Mouse (Mus musculus) induced T-regulatory cell, adult 2 months (primary cell): Measurements from ENCODE around the gene Trim37.
A peak's percentile ranks its signal among the peaks of the same experiment; 100 is the strongest.

ENCODE experiments used
- DNase-seq: peaks from one replicate; pipeline ENCODE4 v3.0.0-alpha.2; 2012; ENCODE audit warnings: low read depth

The Trim37 gene

GRCm38 (mm10) chr11:87126824-87127816, at the start of gene Trim37:
TSS of gene Trim37 (plus strand) at chr11:87127077.
- peak; percentile 96 for DNase-seq

- no peak for DNase-seq
Observed at GRCm38 (mm10) chr11:87083712-87084111, 43.2 kb upstream of the Trim37 start.

GRCm38 (mm10) chr11:87085461-87085860, 41.4 kb upstream of the Trim37 start:
- DNase-seq = no peak

GRCm38 (mm10) chr11:87086290-87086984, 40.4 kb upstream of the Trim37 start, which contains the start of gene Smg8:
TSS of gene Smg8 (minus strand) at chr11:87086774.
- DNase-seq = peak; percentile 91

GRCm38 (mm10) chr11:87087142-87087541, 39.7 kb upstream of the Trim37 start:
- DNase-seq = no peak

GRCm38 (mm10) chr11:87108409-87108754, 18.5 kb upstream of the Trim37 start, which contains the start of gene Prr11:
TSS of gene Prr11 (minus strand) at chr11:87108708.
- no peak for DNase-seq

GRCm38 (mm10) chr11:87108755-87109518, 17.9 kb upstream of the Trim37 start, which contains the start of gene Ska2:
TSS of gene Ska2 (plus strand) at chr11:87109234.
- peak; percentile 99 for DNase-seq

- no peak for DNase-seq
Observed at GRCm38 (mm10) chr11:87109519-87110171, 17.2 kb upstream of the Trim37 start.

- no peak for DNase-seq
Observed at GRCm38 (mm10) chr11:87110172-87110909, 16.5 kb upstream of the Trim37 start.

GRCm38 (mm10) chr11:87121864-87122263, 5.0 kb upstream of the Trim37 start:
- DNase-seq = no peak

- DNase-seq = no peak
Observed at GRCm38 (mm10) chr11:87125562-87125961, 1.3 kb upstream of the Trim37 start.

GRCm38 (mm10) chr11:87126281-87126823, 525 bp upstream of the Trim37 start:
- DNase-seq = no peak

- no peak for DNase-seq
Observed at GRCm38 (mm10) chr11:87136233-87136632, 9.4 kb downstream of the Trim37 start.

- DNase-seq = no peak
Observed at GRCm38 (mm10) chr11:87158012-87158411, 31.1 kb downstream of the Trim37 start.

- no peak for DNase-seq
Observed at GRCm38 (mm10) chr11:87162687-87163086, 35.8 kb downstream of the Trim37 start.

GRCm38 (mm10) chr11:87163751-87164150, 36.9 kb downstream of the Trim37 start:
- DNase-seq = no peak

- DNase-seq = no peak
Observed at GRCm38 (mm10) chr11:87173625-87174024, 46.7 kb downstream of the Trim37 start.

- no peak for DNase-seq
Observed at GRCm38 (mm10) chr11:87175031-87175430, 48.2 kb downstream of the Trim37 start.

GRCm38 (mm10) chr11:87212313-87212712, 85.4 kb downstream of the Trim37 start:
- no peak for DNase-seq

- no peak for DNase-seq
Observed at GRCm38 (mm10) chr11:87222686-87223085, 95.8 kb downstream of the Trim37 start.
